Mouse (Mus musculus) CD4-positive naive resting alpha-beta T cell, adult 57 days (primary cell): Measurements from ENCODE around the gene Mast3. TPM values are rescaled to one million over a fixed set of nuclear protein-coding genes. Genes with fewer than 3 reads are reported as not detected.

Experiments used
- total RNA-seq: library from RNA; stranded (reverse); gene quantifications from one replicate; pipeline ENCODE4 v1.2.4, GENCODE M21; 2023

The Mast3 gene
- total RNA-seq = 171 TPM

DNA sequence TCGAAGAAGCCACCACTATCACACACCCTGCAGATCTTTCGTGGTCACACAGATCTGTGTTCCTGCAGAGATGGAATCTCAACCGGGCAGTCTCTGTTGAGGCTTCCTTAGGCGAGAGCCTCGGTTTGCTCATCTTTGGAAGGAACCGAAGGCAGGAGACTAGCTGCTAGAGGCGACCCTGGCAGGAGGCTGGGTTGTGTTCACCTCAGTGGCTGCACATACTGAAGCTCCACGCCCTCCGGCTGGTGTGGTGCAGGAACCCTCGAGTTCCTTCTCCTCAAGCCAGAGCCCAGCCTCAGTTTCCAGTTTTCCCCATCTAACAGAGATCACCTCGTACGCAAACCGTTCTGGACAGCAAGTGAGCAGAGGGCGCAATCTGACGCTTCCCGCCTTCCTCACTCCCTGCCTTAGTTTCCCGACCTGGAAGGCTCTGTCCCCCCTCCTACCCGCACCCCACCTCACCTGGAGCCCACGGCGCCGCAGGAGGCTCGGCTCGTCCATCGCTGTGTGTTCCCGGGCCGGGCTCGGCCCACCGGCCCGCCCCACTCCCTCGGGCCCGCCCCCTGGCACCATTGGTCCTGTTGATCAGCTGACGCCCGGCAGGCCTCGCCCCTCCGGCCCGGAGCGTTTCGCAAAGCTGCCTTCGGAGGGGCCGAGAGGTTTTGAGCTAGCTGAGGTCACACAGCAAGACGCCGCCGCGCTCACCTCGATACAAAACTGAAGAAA is at the start of gene Mast3:
Gene Mast3 (minus strand): TSS at position 574 of the 726 bp plus-strand sequence.

DNA sequence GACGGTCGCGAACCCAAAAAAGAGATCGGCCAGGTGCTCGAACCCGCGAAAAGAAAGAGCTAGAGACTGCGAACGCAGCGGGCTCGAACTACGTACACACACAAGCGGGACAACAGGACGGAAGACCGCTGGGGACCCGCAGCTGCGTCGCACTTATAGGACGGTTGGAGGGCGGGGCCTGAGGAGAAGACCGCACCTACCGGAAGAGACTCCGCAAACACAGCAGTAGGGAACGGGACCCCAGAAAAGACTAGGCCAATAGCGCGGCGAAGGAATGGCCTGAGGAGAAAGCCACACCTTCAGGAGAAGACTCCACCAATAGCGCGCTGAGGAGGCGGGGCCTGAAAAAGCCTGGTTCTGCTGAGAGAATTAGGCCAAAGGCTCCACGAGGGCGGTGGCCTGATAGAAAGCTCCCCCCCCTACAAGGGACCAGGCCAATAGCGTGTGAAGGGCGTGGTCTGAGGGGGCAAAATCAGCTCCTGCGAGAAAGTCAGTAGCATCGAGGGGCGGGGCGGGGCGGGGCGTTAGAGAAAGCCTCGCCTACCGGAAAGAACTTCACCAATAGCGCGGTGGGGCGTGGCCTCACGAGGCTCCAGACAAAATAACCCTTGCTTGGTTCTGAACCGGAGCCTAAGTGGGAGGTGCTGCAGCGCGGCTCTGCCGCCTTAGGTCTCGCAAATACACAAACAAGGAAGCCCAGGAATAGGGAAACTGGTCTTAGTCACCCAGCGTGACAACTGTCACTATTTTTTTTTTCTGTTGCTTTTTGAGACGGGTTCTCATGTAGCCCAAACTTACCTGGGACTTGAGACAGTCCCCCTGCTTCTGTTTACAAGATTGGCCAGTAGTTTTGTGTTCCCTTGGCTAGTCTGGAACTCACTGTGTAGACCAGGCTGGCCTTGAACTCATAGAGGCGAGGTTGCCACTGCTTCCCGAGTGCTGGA is 34.8 kb upstream of the Mast3 start, which contains the start of gene Arrdc2:
Gene Arrdc2 (minus strand): TSS at position 313 of the 944 bp plus-strand sequence.

GRCm38 (mm10) chr8:70808239-70808638 is 3.4 kb upstream of the Mast3 start, which contains the start of gene Il12rb1:
TSS of gene Il12rb1 (plus strand) at chr8:70808449.

GRCm38 (mm10) chr8:70776496-70777444 is 28.1 kb downstream of the Mast3 start, which contains the start of gene Pik3r2:
TSS of gene Pik3r2 (minus strand) at chr8:70776713.

GRCm38 (mm10) chr8:70760775-70761406 is 44.0 kb downstream of the Mast3 start, which contains the start of gene Mpv17l2:
TSS of gene Mpv17l2 (minus strand) at chr8:70760946.

GRCm38 (mm10) chr8:70754043-70754870 is 50.6 kb downstream of the Mast3 start, which contains the start of gene Rab3a:
TSS of gene Rab3a (plus strand) at chr8:70754679.

Other genes starting within 250 kb of the Mast3 start
- gene Isyna1, start 210.7 kb downstream of the Mast3 start, total RNA-seq = 86.9 TPM
- 116 TPM for gene Ssbp4, start 196.2 kb downstream of the Mast3 start, total RNA-seq
- gene Lrrc25, start 188.9 kb downstream of the Mast3 start, total RNA-seq = 1.2 TPM
- gene Gdf15, start 172.6 kb downstream of the Mast3 start, total RNA-seq = not detected
- 2.0 TPM for gene Pgpep1, start 144.7 kb downstream of the Mast3 start, total RNA-seq
- 109 TPM for gene Lsm4, start 131.8 kb downstream of the Mast3 start, total RNA-seq
- 1,593 TPM for gene Jund, start 106.1 kb downstream of the Mast3 start, total RNA-seq
- gene Iqcn, start 101.6 kb downstream of the Mast3 start, total RNA-seq = 9.8 TPM
- not detected for gene Gm3336, start 86.5 kb downstream of the Mast3 start, total RNA-seq
- 0.30 TPM for gene Pde4c, start 81.3 kb downstream of the Mast3 start, total RNA-seq
- 7.0 TPM for gene Rab3a, start 50.4 kb downstream of the Mast3 start, total RNA-seq
- gene Mpv17l2, start 44.1 kb downstream of the Mast3 start, total RNA-seq = 19.3 TPM
- gene Pik3r2, start 28.3 kb downstream of the Mast3 start, total RNA-seq = 18.3 TPM
- 2.2 TPM for gene Il12rb1, start 3.4 kb upstream of the Mast3 start, total RNA-seq
- 38.4 TPM for gene Arrdc2, start 34.7 kb upstream of the Mast3 start, total RNA-seq
- not detected for gene Kcnn1, start 58.2 kb upstream of the Mast3 start, total RNA-seq
- 44.1 TPM for gene Ccdc124, start 68.9 kb upstream of the Mast3 start, total RNA-seq
- gene Slc5a5, start 87.7 kb upstream of the Mast3 start, total RNA-seq = 0.18 TPM
- 4,793 TPM for gene Rpl18a, start 92.4 kb upstream of the Mast3 start, total RNA-seq
- 53.1 TPM for gene Map1s, start 100.9 kb upstream of the Mast3 start, total RNA-seq